Mouse (Mus musculus): ENCODE measurements around the gene Ano1. TPM values are rescaled to one million over a fixed set of nuclear protein-coding genes. Genes with fewer than 3 reads are reported as not detected.

The Ano1 gene
- total and polyA plus RNA-seq, 2 experiments from 2014 or later, result 4.6 to 8.2 TPM

DNA sequence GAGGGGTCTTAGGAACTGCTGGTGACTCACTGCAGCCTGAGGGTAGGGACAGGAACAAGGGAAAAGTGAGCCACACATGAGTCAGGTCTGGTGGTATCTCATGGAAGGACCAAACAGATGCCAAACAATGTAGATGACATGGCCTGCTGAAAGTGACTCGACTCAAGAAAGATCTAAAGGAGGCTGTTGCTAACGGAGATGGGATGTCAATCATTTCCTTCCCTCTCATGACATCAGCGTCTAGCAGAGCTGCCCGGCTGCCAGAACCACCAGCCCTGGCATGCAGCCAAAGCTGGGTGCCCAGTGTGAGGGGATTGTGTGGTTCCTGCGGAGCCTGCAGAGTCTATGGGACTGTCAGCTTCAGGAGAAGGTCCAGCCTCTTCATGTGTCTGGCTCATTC, 67.3 kb downstream of the Ano1 start:
- TF ChIP-seq CTCF (IDR thresholded peaks at IDR 0.05; ENCODE audit: low read depth), result no peak
- Histone ChIP-seq H3K27me3 (ENCODE audit: insufficient read depth, low read length) (peaks cover 2% of the 10 kb centered on the region), H3K27ac (ENCODE audit: low read depth, low read length) (no peak overlapping the region), H3K4me1 (ENCODE audit: insufficient read depth) (no peaks in the 10 kb centered on the region), H3K9me3 (ENCODE audit: low read length) (no peaks in the 10 kb centered on the region), H3K4me3 (ENCODE audit: low read depth, low read length) (no peak overlapping the region), H3K9ac (no peak overlapping the region), H3K4me2 (ENCODE audit: low read depth) (no peak overlapping the region), H3K36me3 (ENCODE audit: insufficient read depth) (no peaks in the 10 kb centered on the region)
- DNase-seq (peak; percentile 78), ATAC-seq (peak; percentile 84)
- 7% methylated on average over 5 of the region's 5 CpGs for WGBS

GRCm38 (mm10) chr7:144680096-144680495, 71.7 kb downstream of the Ano1 start:
- ATAC-seq (no peak), DNase-seq (no peak)
- H3K4me3 ChIP-seq (ENCODE audit: low read depth, low read length), result no peak overlapping the region
- no peaks in the 10 kb centered on the region for H3K4me1 ChIP-seq (ENCODE audit: insufficient read depth)
- no peak for TF ChIP-seq CTCF (IDR thresholded peaks at IDR 0.05; ENCODE audit: low read depth)
- no peaks in the 10 kb centered on the region for H3K9me3 ChIP-seq (ENCODE audit: low read length)
- H3K27ac ChIP-seq (ENCODE audit: low read depth, low read length), result no peak overlapping the region
- H3K27me3 ChIP-seq (ENCODE audit: insufficient read depth, low read length), result peaks cover 12% of the 10 kb centered on the region
- H3K9ac ChIP-seq, result no peak overlapping the region
- WGBS, result 81% methylated on average over 5 of the region's 5 CpGs
- H3K4me2 ChIP-seq (ENCODE audit: low read depth), result no peak overlapping the region
- no peaks in the 10 kb centered on the region for H3K36me3 ChIP-seq (ENCODE audit: insufficient read depth)

- Histone ChIP-seq H3K4me2 (ENCODE audit: low read depth) (peak overlapping the region; percentile 73), H3K36me3 (ENCODE audit: insufficient read depth) (no peaks in the 10 kb centered on the region), H3K27me3 (ENCODE audit: insufficient read depth, low read length) (peaks cover 12% of the 10 kb centered on the region), H3K27ac (ENCODE audit: low read depth, low read length) (no peak overlapping the region), H3K4me1 (ENCODE audit: insufficient read depth) (no peaks in the 10 kb centered on the region), H3K4me3 (ENCODE audit: low read depth, low read length) (peak overlapping the region; percentile 38), H3K9ac (peak overlapping the region; percentile 45; the same call in 1 of the 2 replicates), H3K9me3 (ENCODE audit: low read length) (no peaks in the 10 kb centered on the region)
- WGBS, result 10% methylated on average over 68 of the region's 68 CpGs
- TF ChIP-seq CTCF (IDR thresholded peaks at IDR 0.05; ENCODE audit: low read depth), result no peak
- peak; percentile 38; the same call in 1 of the 2 replicates for ATAC-seq
- no peak for DNase-seq
Measured at GRCm38 (mm10) chr7:144678241-144679030, 73.3 kb downstream of the Ano1 start.

- H3K9ac ChIP-seq, result no peak overlapping the region
- H3K4me1 ChIP-seq (ENCODE audit: insufficient read depth), result no peaks in the 10 kb centered on the region
- no peak overlapping the region for H3K4me2 ChIP-seq (ENCODE audit: low read depth)
- H3K27me3 ChIP-seq (ENCODE audit: insufficient read depth, low read length), result peaks cover 12% of the 10 kb centered on the region
- no peak for DNase-seq
- H3K9me3 ChIP-seq (ENCODE audit: low read length), result no peaks in the 10 kb centered on the region
- no peak for TF ChIP-seq CTCF (IDR thresholded peaks at IDR 0.05; ENCODE audit: low read depth)
- H3K36me3 ChIP-seq (ENCODE audit: insufficient read depth), result no peaks in the 10 kb centered on the region
- ATAC-seq, result peak; percentile 40; the same call in 1 of the 2 replicates
- 40% methylated on average over 12 of the region's 12 CpGs for WGBS
- H3K27ac ChIP-seq (ENCODE audit: low read depth, low read length), result no peak overlapping the region
- H3K4me3 ChIP-seq (ENCODE audit: low read depth, low read length), result no peak overlapping the region
Measured at GRCm38 (mm10) chr7:144677341-144678086, 74.3 kb downstream of the Ano1 start.

GRCm38 (mm10) chr7:144675632-144676031, 76.1 kb downstream of the Ano1 start:
- H3K4me2 ChIP-seq (ENCODE audit: low read depth), result no peak overlapping the region
- WGBS, result 97% methylated on average over 8 of the region's 8 CpGs
- no peaks in the 10 kb centered on the region for H3K36me3 ChIP-seq (ENCODE audit: insufficient read depth)
- ATAC-seq (no peak), DNase-seq (no peak)
- TF ChIP-seq CTCF (IDR thresholded peaks at IDR 0.05; ENCODE audit: low read depth), result no peak
- no peak overlapping the region for H3K4me3 ChIP-seq (ENCODE audit: low read depth, low read length)
- no peak overlapping the region for H3K27ac ChIP-seq (ENCODE audit: low read depth, low read length)
- H3K27me3 ChIP-seq (ENCODE audit: insufficient read depth, low read length), result peaks cover 12% of the 10 kb centered on the region
- H3K9ac ChIP-seq, result no peak overlapping the region
- no peaks in the 10 kb centered on the region for H3K4me1 ChIP-seq (ENCODE audit: insufficient read depth)
- no peaks in the 10 kb centered on the region for H3K9me3 ChIP-seq (ENCODE audit: low read length)

GRCm38 (mm10) chr7:144669895-144670294, 81.9 kb downstream of the Ano1 start:
- TF ChIP-seq CTCF (IDR thresholded peaks at IDR 0.05; ENCODE audit: low read depth), result no peak
- no peaks in the 10 kb centered on the region for H3K4me1 ChIP-seq (ENCODE audit: insufficient read depth)
- H3K27me3 ChIP-seq (ENCODE audit: insufficient read depth, low read length), result no peaks in the 10 kb centered on the region
- no peak overlapping the region for H3K9ac ChIP-seq
- H3K27ac ChIP-seq (ENCODE audit: low read depth, low read length), result no peak overlapping the region
- 100% methylated on average over 2 of the region's 2 CpGs for WGBS
- no peak overlapping the region for H3K4me3 ChIP-seq (ENCODE audit: low read depth, low read length)
- DNase-seq (no peak), ATAC-seq (no peak)
- no peak overlapping the region for H3K4me2 ChIP-seq (ENCODE audit: low read depth)
- H3K9me3 ChIP-seq (ENCODE audit: low read length), result no peaks in the 10 kb centered on the region
- H3K36me3 ChIP-seq (ENCODE audit: insufficient read depth), result no peaks in the 10 kb centered on the region

All from forebrain, postnatal 0 days (tissue).